Mouse (Mus musculus) lung, postnatal 0 days (tissue): ENCODE results near the gene Znrd1as. TPM values are rescaled to one million over a fixed set of nuclear protein-coding genes. Genes with fewer than 3 reads are reported as not detected.
A peak's percentile ranks its signal among the peaks of the same experiment; 100 is the strongest.

Experiments used
- ATAC-seq: fragments of 200-750 bp; cut with Nextera tagmentation; 2 replicates; pipeline ENCODE4 v1.8.0; 2017; ENCODE audit warnings: moderate library complexity
- DNase-seq: peaks from one replicate; pipeline ENCODE4 v3.0.0-alpha.2; 2016; ENCODE audit warnings: low spot score
- H3K27ac ChIP-seq: fragments of 300-500 bp; sonication (generic); 2 replicates; pipeline ENCODE4 v1.5.1; 2014; ENCODE audit warnings: antibody characterized with exemption, mild to moderate bottlenecking, low read length, mixed read lengths
- H3K27me3 ChIP-seq: fragments of 300-500 bp; sonication (generic); replicated peaks from 2 replicates; pipeline ENCODE4 v1.6.1; 2014; ENCODE audit warnings: low read length, mixed read lengths; ENCODE audit not compliant: insufficient read depth
- H3K36me3 ChIP-seq: fragments of 300-500 bp; sonication (generic); 2 replicates; pipeline ENCODE4 v1.6.1; 2014; ENCODE audit warnings: low read length, mixed read lengths; ENCODE audit not compliant: insufficient read depth
- H3K4me1 ChIP-seq: fragments of 300-500 bp; sonication (generic); 2 replicates; pipeline ENCODE4 v1.6.1; 2014; ENCODE audit warnings: antibody characterized with exemption, low read depth, low read length, mixed read lengths; ENCODE audit not compliant: insufficient read depth
- H3K4me2 ChIP-seq: fragments of 300-500 bp; sonication (generic); replicated peaks from 2 replicates; pipeline ENCODE4 v1.6.1; 2014; ENCODE audit warnings: low read depth, mild to moderate bottlenecking, low read length, moderate library complexity, mixed read lengths
- H3K4me3 ChIP-seq: fragments of 300-500 bp; sonication (generic); 2 replicates; pipeline ENCODE4 v1.5.1; 2014; ENCODE audit warnings: low read depth, low read length
- H3K9ac ChIP-seq: fragments of 300-500 bp; sonication (generic); replicated peaks from 2 replicates; pipeline ENCODE4 v1.6.1; 2014; ENCODE audit warnings: low read depth, mild to moderate bottlenecking
- H3K9me3 ChIP-seq: fragments of 300-500 bp; sonication (generic); 2 replicates; pipeline ENCODE4 v1.6.1; 2016; ENCODE audit warnings: low read length, mixed read lengths
- CTCF ChIP-seq: IDR thresholded peaks from 2 replicates; pipeline ENCODE4 v1.5.1; 2016; ENCODE audit warnings: antibody characterized with exemption, mild to moderate bottlenecking
- EP300 ChIP-seq: IDR thresholded peaks from 2 replicates; pipeline ENCODE4 v1.6.1; 2016; ENCODE audit warnings: antibody characterized with exemption, mild to moderate bottlenecking, control low read depth
- WGBS: fragments of 180-500 bp; shearing (Covaris S2); extraction: QIAGEN DNeasy Blood & Tissue Kit; methylation state at CpG from one replicate; pipeline ENCODE4 v1.1.7; 2014; 5-methylcytosine and 5-hydroxymethylcytosine counted together
- polyA plus RNA-seq: library from polyadenylated mRNA; unstranded; fragments of >200 nt; fragmentation: Nextera tagmentation; extraction: Ambion mirVana; gene quantifications from 2 replicates; pipeline ENCODE4 v1.2.1, GENCODE M21; 2015

Znrd1as gene
- 5.1 and 6.1 TPM in 2 replicates for polyA plus RNA-seq

- H3K27me3 ChIP-seq = no peaks in the 10 kb centered on the region
Observed at GRCm38 (mm10) chr17:36957999-36958743, at the start of gene Znrd1as, which contains the start of gene Znrd1. TSS of gene Znrd1as (plus strand) at chr17:36958592. TSS of gene Znrd1 (minus strand) at chr17:36958559.

DNA sequence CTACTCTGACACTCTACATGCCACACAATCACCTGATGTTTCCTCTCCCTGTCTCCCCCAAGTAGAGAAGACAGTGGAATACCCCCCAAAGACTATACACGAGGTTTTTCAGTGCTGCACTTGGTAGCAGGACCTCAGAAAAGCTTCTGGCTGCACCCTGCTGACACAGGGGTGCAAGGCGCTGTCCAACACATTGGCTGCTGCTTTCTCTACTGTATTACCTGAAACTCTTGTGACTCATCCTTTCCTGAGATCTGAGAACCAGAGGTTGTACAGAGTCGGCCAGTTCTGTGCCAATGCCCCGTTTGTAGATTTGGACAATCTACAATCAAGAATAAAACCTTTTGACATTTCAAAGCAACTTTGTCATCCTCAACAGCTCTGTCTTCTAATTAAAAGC lies 48.6 kb upstream of the Znrd1as start:
- no peak for ATAC-seq
- Histone ChIP-seq H3K4me3 (no peak overlapping the region), H3K9me3 (no peaks in the 10 kb centered on the region), H3K4me1 (no peaks in the 10 kb centered on the region), H3K9ac (no peak overlapping the region), H3K4me2 (no peak overlapping the region), H3K36me3 (no peaks in the 10 kb centered on the region), H3K27me3 (no peaks in the 10 kb centered on the region), H3K27ac (no peak overlapping the region)
- WGBS = 42% methylated on average over 4 of the region's 4 CpGs
- no peak for TF ChIP-seq CTCF
- TF ChIP-seq EP300 = no peak
- DNase-seq = no peak

More at GRCm38 (mm10) chr17:36957999-36958743, at the start of gene Znrd1as, which contains the start of gene Znrd1:
- peaks cover 5% of the 10 kb centered on the region; the same call in 1 of the 2 replicates for H3K4me1 ChIP-seq
- peak within 1 kb of the TSS; percentile 68 for H3K4me3 ChIP-seq
- no peaks in the 10 kb centered on the region for H3K9me3 ChIP-seq
- WGBS = under 1% methylated on average over 46 of the region's 46 CpGs
- 0 out of 2 replicates have a peak, but pooled peaks have one; percentile 21 for TF ChIP-seq CTCF
- TF ChIP-seq EP300 = peak; percentile 77; the same call in 1 of the 2 replicates
- H3K9ac ChIP-seq = peak within 1 kb of the TSS; percentile 70
- 0 out of 2 replicates have a peak, but pooled peaks cover 7% of the 10 kb centered on the region for H3K36me3 ChIP-seq
- peak within 1 kb of the TSS; percentile 54 for H3K27ac ChIP-seq
- ATAC-seq (peak; percentile 98), DNase-seq (peak; percentile 98)
- peak within 1 kb of the TSS; percentile 65 for H3K4me2 ChIP-seq

DNA sequence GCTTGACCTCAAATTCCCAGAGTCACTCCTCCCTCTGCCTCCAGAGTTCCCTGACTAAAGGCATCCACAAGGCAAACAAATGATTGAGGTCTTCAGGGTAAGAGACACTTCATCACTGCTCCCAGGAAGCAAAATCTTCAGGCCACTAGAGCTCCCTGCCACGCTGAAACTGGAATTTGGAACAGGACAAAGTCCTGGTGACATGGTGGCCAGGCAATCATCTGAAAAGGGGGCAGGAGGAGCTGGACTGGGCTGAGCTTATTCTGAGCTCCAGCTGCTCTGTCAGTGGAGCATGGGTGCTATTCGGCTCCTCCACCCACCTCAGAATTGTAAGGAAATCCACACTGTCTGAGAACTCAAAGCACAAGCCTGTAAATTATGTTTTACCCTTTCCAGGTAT lies 46.4 kb upstream of the Znrd1as start:
- H3K9me3 ChIP-seq = no peaks in the 10 kb centered on the region
- no peaks in the 10 kb centered on the region for H3K36me3 ChIP-seq
- H3K4me2 ChIP-seq = no peak overlapping the region
- 52% methylated on average over 2 of the region's 2 CpGs for WGBS
- TF ChIP-seq CTCF (no peak), EP300 (no peak)
- no peak for ATAC-seq
- H3K27ac ChIP-seq = no peak overlapping the region
- H3K27me3 ChIP-seq = no peaks in the 10 kb centered on the region
- H3K9ac ChIP-seq = no peak overlapping the region
- no peaks in the 10 kb centered on the region for H3K4me1 ChIP-seq
- no peak for DNase-seq
- no peak overlapping the region for H3K4me3 ChIP-seq

DNA sequence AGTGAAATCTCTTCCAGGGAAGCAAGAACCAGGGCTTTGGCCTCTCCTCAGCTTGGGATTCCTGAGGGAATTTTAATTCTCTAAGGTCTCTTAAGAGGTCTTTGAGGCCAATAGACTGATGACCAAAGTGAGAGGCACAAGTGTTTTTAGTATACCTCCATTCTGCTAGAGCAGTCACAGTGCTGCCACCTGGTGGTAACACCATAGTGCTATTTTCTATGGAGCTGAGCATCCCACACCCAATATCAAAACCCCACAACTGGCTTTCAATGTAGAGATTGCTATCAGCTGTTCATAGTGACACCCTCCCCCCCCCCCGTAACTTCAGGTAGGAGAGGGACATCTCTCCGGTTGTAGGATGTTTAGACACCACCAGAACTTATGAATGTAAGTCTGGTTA lies 44.3 kb upstream of the Znrd1as start:
- Histone ChIP-seq H3K36me3 (no peaks in the 10 kb centered on the region), H3K9ac (no peak overlapping the region), H3K27ac (no peak overlapping the region), H3K4me1 (no peaks in the 10 kb centered on the region), H3K4me2 (no peak overlapping the region), H3K27me3 (no peaks in the 10 kb centered on the region), H3K4me3 (no peak overlapping the region), H3K9me3 (no peaks in the 10 kb centered on the region)
- WGBS = 9% methylated on average over 2 of the region's 2 CpGs
- ATAC-seq (no peak), DNase-seq (peak; percentile 87)
- TF ChIP-seq CTCF (peak; percentile 84), EP300 (no peak)

- H3K27ac ChIP-seq = no peak overlapping the region
- DNase-seq (peak; percentile 61), ATAC-seq (no peak)
- H3K9me3 ChIP-seq = no peaks in the 10 kb centered on the region
- H3K36me3 ChIP-seq = no peaks in the 10 kb centered on the region
- H3K27me3 ChIP-seq = no peaks in the 10 kb centered on the region
- WGBS = 12% methylated on average over 9 of the region's 9 CpGs
- no peak overlapping the region for H3K9ac ChIP-seq
- no peak overlapping the region for H3K4me2 ChIP-seq
- TF ChIP-seq EP300 (no peak), CTCF (peak; percentile 90)
- H3K4me3 ChIP-seq = no peak overlapping the region
- no peaks in the 10 kb centered on the region for H3K4me1 ChIP-seq
Observed at GRCm38 (mm10) chr17:36915076-36915475, 43.3 kb upstream of the Znrd1as start.

DNA sequence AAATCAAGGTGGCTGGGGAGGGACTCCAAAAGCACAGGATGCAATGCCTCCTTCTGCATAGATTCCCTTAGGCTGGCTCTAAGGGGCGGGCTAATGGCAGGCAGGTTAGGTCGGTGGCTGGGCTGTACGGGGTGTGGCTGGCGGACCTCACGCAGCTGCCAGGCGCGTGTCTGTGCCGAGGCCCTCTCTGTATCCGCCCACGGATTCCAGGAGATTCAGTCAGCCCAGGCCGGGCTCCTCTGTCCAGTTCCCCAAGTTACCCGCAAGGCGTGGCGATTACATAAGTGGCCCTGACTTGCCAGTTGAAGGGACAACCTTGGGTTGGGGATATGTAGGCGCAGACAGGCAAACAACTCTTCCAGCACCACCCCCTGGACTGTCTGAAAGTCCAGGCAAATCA lies 38.2 kb upstream of the Znrd1as start:
- no peak overlapping the region for H3K9ac ChIP-seq
- H3K4me2 ChIP-seq = no peak overlapping the region
- no peaks in the 10 kb centered on the region for H3K4me1 ChIP-seq
- no peak overlapping the region for H3K27ac ChIP-seq
- H3K9me3 ChIP-seq = no peaks in the 10 kb centered on the region
- no peak for TF ChIP-seq EP300
- TF ChIP-seq CTCF = no peak
- H3K4me3 ChIP-seq = no peak overlapping the region
- no peaks in the 10 kb centered on the region for H3K36me3 ChIP-seq
- ATAC-seq (peak; percentile 86), DNase-seq (peak; percentile 65)
- no peaks in the 10 kb centered on the region for H3K27me3 ChIP-seq
- 37% methylated on average over 15 of the region's 15 CpGs for WGBS
